Mouse (Mus musculus): ENCODE results near the gene Rnaseh2b. TPM values are rescaled to one million over a fixed set of nuclear protein-coding genes. Genes with fewer than 3 reads are reported as not detected.

Gene Rnaseh2b
- polyA plus RNA-seq, 1 experiment: 11.3 TPM

DNA sequence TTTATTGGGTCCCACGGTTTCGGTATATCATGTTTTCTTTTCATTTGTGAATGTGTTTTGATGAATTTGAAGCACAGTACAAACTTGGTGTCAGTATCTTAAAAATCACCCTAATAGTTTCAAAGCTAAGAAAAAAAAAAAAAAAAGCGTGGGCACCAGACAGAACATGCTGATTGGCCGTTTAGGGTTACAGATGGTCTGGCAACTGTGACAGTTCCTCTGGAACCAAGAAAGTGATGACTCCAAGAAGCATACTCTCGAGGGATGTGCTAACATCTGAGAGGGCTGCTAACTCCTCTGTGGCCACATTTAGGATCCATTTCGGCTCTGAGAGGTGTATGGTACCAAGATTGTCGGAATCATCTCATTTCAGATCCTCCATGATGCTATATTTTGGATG lies 62.8 kb downstream of the Rnaseh2b start:
- no peak overlapping the region for H3K4me3 ChIP-seq (ENCODE audit: control insufficient read depth, insufficient read depth, low read length)
- no peak for TF ChIP-seq CTCF (IDR thresholded peaks at IDR 0.05; ENCODE audit: borderline replicate concordance, control insufficient read depth, extremely low read depth, insufficient read depth, low read length, poor library complexity)
- TF ChIP-seq POLR2A (IDR thresholded peaks at IDR 0.05; ENCODE audit: control insufficient read depth, extremely low read depth, insufficient read depth, low read length, poor library complexity): no peak
- peaks cover 8% of the 10 kb centered on the region for H3K36me3 ChIP-seq (ENCODE audit: control insufficient read depth, insufficient read depth, low read length)
- DNase-seq: no peak
- no peaks in the 10 kb centered on the region for H3K27me3 ChIP-seq (ENCODE audit: control insufficient read depth, insufficient read depth, low read length)
- no peaks in the 10 kb centered on the region for H3K4me1 ChIP-seq (replicated peaks; ENCODE audit: control insufficient read depth, insufficient read depth, low read length)
- WGBS: 94% methylated on average over 7 of the region's 7 CpGs
- no peak overlapping the region for H3K27ac ChIP-seq (ENCODE audit: control insufficient read depth, insufficient read depth, low read length)

DNA sequence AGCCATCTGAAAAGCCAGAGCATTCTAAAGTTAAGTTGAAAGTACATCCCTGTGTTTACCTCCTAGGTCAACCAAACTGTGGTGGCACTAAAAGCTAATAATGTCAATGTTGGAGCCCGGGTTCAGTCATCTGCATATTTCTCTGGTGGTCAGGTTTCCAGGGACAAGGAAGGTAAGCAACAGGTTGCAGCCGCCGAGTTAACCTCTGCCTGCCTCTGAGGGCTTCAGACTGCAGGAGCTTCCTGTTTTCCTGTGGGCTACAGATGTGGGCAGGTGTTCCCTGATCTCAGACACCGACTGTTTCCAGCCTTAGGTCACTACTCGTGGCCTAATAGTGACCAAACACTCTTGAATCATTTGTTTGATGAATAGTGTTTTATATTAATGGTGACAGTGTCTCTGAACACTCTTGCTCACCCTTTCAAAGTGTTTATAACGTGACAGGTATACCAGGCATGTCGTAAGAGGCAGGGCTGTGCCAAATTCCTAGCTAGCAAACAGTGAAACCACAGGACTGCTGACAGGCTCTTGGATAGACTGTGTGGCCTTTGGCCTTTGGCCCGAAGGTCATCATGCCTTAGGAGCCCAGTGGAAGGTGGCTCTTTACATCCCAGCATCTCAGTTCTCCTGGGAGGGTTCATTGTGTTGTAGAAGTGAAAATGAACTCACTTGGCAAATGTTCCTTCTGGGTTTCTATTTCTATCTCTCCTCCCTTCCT lies 69.0 kb downstream of the Rnaseh2b start:
- Histone ChIP-seq H3K4me3 (ENCODE audit: control insufficient read depth, insufficient read depth, low read length) (no peak overlapping the region), H3K4me1 (replicated peaks; ENCODE audit: control insufficient read depth, insufficient read depth, low read length) (no peaks in the 10 kb centered on the region), H3K36me3 (ENCODE audit: control insufficient read depth, insufficient read depth, low read length) (no peaks in the 10 kb centered on the region; the same call in 1 of the 2 replicates), H3K27ac (ENCODE audit: control insufficient read depth, insufficient read depth, low read length) (no peak overlapping the region), H3K27me3 (ENCODE audit: control insufficient read depth, insufficient read depth, low read length) (no peaks in the 10 kb centered on the region)
- DNase-seq: no peak
- WGBS: 80% methylated on average over 8 of the region's 8 CpGs
- TF ChIP-seq CTCF (IDR thresholded peaks at IDR 0.05; ENCODE audit: borderline replicate concordance, control insufficient read depth, extremely low read depth, insufficient read depth, low read length, poor library complexity): no peak
- no peak for TF ChIP-seq POLR2A (IDR thresholded peaks at IDR 0.05; ENCODE audit: control insufficient read depth, extremely low read depth, insufficient read depth, low read length, poor library complexity)

DNA sequence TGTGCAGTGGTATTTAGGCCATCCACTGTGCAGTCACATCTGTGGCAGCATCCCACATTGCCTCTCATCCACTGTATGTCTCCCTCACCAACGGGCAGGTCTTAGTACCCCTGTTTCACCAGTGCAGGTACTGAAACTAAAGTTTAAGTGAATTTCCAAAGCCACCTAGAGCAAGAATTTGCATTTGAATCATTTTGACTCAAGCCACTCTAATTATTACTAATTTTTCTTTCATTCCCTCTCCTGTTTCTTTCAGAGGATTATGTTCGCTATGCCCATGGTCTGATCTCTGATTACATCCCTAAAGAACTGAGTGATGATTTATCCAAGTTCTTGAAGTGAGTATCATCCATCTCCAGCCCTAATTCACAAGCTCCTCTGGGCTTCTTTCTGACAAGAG lies 71.4 kb downstream of the Rnaseh2b start:
- WGBS: 98% methylated on average over 2 of the region's 2 CpGs
- no peak for DNase-seq
- TF ChIP-seq CTCF (IDR thresholded peaks at IDR 0.05; ENCODE audit: borderline replicate concordance, control insufficient read depth, extremely low read depth, insufficient read depth, low read length, poor library complexity) (no peak), POLR2A (IDR thresholded peaks at IDR 0.05; ENCODE audit: control insufficient read depth, extremely low read depth, insufficient read depth, low read length, poor library complexity) (no peak)
- H3K36me3 ChIP-seq (ENCODE audit: control insufficient read depth, insufficient read depth, low read length): no peaks in the 10 kb centered on the region; the same call in 1 of the 2 replicates
- no peak overlapping the region for H3K27ac ChIP-seq (ENCODE audit: control insufficient read depth, insufficient read depth, low read length)
- H3K4me1 ChIP-seq (replicated peaks; ENCODE audit: control insufficient read depth, insufficient read depth, low read length): no peaks in the 10 kb centered on the region
- no peaks in the 10 kb centered on the region for H3K27me3 ChIP-seq (ENCODE audit: control insufficient read depth, insufficient read depth, low read length)
- no peak overlapping the region for H3K4me3 ChIP-seq (ENCODE audit: control insufficient read depth, insufficient read depth, low read length)

DNA sequence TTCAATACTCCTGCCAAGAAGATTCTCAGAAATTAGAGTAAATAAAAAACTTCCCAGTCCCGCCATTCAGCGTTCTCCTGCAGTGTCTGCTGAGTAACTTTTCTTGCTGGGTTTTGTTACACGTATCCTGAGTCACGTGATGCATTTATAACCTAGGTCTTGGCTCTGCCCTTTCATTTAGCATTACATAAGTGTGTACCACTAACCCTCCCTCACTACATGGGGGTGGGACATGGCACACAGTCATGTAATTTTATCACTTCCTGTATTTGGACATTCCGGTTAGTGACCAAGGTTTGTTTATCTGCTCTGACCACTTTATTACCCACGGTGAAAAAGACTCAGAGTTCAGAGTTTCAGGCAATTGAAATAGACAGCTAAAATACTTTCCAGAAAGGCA lies 78.4 kb downstream of the Rnaseh2b start:
- TF ChIP-seq CTCF (IDR thresholded peaks at IDR 0.05; ENCODE audit: borderline replicate concordance, control insufficient read depth, extremely low read depth, insufficient read depth, low read length, poor library complexity): no peak
- TF ChIP-seq POLR2A (IDR thresholded peaks at IDR 0.05; ENCODE audit: control insufficient read depth, extremely low read depth, insufficient read depth, low read length, poor library complexity): no peak
- no peaks in the 10 kb centered on the region for H3K27me3 ChIP-seq (ENCODE audit: control insufficient read depth, insufficient read depth, low read length)
- no peaks in the 10 kb centered on the region for H3K4me1 ChIP-seq (replicated peaks; ENCODE audit: control insufficient read depth, insufficient read depth, low read length)
- DNase-seq: no peak
- no peak overlapping the region for H3K4me3 ChIP-seq (ENCODE audit: control insufficient read depth, insufficient read depth, low read length)
- H3K27ac ChIP-seq (ENCODE audit: control insufficient read depth, insufficient read depth, low read length): no peak overlapping the region
- WGBS: 87% methylated on average over 6 of the region's 6 CpGs
- no peaks in the 10 kb centered on the region for H3K36me3 ChIP-seq (ENCODE audit: control insufficient read depth, insufficient read depth, low read length)

DNA sequence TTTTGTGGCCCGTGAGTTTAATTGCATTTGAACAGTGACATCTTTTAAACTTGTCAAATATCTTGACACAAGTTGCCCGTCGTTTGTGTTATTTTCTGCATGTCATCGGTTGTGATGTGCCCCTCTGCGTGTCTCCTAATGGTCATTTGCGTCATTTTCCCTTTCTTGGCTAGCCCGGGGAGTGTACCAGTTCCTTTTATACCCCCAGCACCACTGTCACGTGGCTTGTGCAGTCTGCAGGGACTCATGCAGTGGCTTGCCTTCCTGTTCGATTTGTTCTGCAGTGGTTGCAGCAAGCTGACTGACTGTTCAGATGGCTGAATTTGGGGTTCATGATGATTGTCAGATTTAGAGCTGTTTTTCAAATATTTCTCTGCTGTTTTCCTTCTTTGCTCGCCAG lies 81.6 kb downstream of the Rnaseh2b start:
- DNase-seq: no peak
- Histone ChIP-seq H3K4me1 (replicated peaks; ENCODE audit: control insufficient read depth, insufficient read depth, low read length) (no peaks in the 10 kb centered on the region), H3K4me3 (ENCODE audit: control insufficient read depth, insufficient read depth, low read length) (no peak overlapping the region), H3K27ac (ENCODE audit: control insufficient read depth, insufficient read depth, low read length) (no peak overlapping the region), H3K27me3 (ENCODE audit: control insufficient read depth, insufficient read depth, low read length) (no peaks in the 10 kb centered on the region), H3K36me3 (ENCODE audit: control insufficient read depth, insufficient read depth, low read length) (peaks cover 5% of the 10 kb centered on the region; the same call in 1 of the 2 replicates)
- WGBS: 86% methylated on average over 10 of the region's 10 CpGs
- TF ChIP-seq POLR2A (IDR thresholded peaks at IDR 0.05; ENCODE audit: control insufficient read depth, extremely low read depth, insufficient read depth, low read length, poor library complexity) (no peak), CTCF (IDR thresholded peaks at IDR 0.05; ENCODE audit: borderline replicate concordance, control insufficient read depth, extremely low read depth, insufficient read depth, low read length, poor library complexity) (no peak)

DNA sequence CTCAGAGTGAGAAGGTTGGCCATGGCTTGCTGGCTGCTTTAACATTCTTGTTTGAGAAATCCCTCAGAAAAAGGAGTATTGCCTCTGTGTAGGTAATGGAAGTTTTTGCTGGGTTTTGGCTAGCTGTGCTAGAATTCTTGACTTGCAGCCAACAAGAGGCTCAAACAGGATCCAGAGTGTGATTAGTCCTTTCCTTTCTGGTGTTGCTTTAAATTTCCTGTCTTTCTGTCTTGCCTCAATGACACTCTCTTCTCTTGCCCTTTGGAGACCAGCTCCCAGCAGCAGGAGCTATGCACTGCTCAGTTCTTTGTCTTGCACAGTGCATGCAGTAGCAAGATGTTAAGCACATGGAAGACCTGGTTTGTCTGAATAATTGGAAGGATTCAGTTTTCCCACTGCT lies 83.3 kb downstream of the Rnaseh2b start:
- H3K36me3 ChIP-seq (ENCODE audit: control insufficient read depth, insufficient read depth, low read length): peaks cover 5% of the 10 kb centered on the region; the same call in 1 of the 2 replicates
- no peak for DNase-seq
- H3K27me3 ChIP-seq (ENCODE audit: control insufficient read depth, insufficient read depth, low read length): no peaks in the 10 kb centered on the region
- TF ChIP-seq POLR2A (IDR thresholded peaks at IDR 0.05; ENCODE audit: control insufficient read depth, extremely low read depth, insufficient read depth, low read length, poor library complexity): no peak
- TF ChIP-seq CTCF (IDR thresholded peaks at IDR 0.05; ENCODE audit: borderline replicate concordance, control insufficient read depth, extremely low read depth, insufficient read depth, low read length, poor library complexity): no peak
- no peaks in the 10 kb centered on the region for H3K4me1 ChIP-seq (replicated peaks; ENCODE audit: control insufficient read depth, insufficient read depth, low read length)
- no peak overlapping the region for H3K4me3 ChIP-seq (ENCODE audit: control insufficient read depth, insufficient read depth, low read length)
- no peak overlapping the region for H3K27ac ChIP-seq (ENCODE audit: control insufficient read depth, insufficient read depth, low read length)
